Mouse (Mus musculus) CD4-positive helper T cell, adult 2 months (primary cell): ENCODE results near the gene Gm136.

Source experiments
- DNase-seq: peaks from one replicate; pipeline ENCODE4 v3.0.0-alpha.2; 2012; ENCODE audit warnings: low read depth, missing footprints, low spot score

Gene Gm136

DNA sequence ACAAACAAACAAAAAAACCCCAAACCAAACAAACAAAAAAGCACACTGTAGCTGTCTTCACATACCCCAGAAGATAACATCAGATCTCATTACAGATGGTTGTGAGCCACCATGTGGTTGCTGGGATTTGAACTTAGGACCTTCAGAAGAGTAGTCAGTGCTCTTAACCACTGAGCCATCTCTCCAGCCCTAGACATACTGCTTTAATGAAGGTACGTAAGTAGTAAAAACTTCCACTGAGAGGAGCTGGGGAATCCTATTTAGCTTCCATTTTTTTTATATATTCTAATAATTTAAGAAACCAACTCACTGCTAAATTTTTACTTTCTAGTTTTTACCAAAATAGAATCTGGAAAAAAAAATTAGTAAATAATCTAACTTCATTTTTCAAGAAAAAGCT is 41.0 kb downstream of the Gm136 start:
- DNase-seq, result no peak

GRCm38 (mm10) chr4:34708127-34708526 is 47.9 kb downstream of the Gm136 start:
- DNase-seq, result no peak

- DNase-seq, result no peak
Observed at GRCm38 (mm10) chr4:34707248-34707647, 48.8 kb downstream of the Gm136 start.

DNA sequence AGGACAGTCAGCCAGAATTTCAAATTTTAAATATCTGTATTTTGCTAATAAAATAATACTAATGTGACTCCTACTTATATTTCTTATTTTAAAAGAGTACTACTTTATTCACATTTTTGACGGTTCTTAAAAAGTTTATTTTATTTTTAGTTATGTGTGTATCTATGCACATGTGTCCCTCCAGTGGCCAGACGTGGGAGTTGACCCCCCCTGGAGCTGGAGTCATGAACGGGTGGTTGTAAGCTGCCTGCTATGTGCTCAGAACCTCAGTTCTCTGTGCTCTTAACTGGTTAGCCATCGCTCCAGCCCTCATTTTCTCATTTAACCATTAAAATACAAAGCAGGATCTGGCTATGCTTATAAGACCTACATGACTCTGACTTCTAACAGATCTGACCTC is 53.0 kb downstream of the Gm136 start:
- DNase-seq, result no peak

GRCm38 (mm10) chr4:34702231-34702630 is 53.8 kb downstream of the Gm136 start:
- no peak for DNase-seq

DNA sequence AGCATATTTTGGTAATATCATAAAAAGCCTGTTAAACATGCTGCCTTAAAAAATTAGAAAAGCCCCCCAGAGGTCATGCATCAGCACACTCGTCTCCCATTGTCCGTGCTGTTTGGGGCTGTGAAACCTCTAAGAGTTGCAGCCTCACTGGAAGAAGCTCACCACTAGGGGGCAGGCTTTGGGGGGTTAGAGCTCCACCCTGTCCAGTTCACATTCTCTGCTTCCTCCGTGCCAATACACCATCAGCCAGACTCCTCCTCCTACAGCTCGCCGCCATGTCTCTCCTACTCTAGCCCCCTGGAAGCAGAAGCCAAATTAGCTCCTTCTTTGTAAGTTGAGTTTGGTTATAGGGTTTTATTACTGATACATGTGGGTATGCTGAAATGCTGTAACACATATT is 54.5 kb downstream of the Gm136 start:
- peak; percentile 42 for DNase-seq
